Mouse (Mus musculus): ENCODE data around the gene Fam71d.

Gene Fam71d

DNA sequence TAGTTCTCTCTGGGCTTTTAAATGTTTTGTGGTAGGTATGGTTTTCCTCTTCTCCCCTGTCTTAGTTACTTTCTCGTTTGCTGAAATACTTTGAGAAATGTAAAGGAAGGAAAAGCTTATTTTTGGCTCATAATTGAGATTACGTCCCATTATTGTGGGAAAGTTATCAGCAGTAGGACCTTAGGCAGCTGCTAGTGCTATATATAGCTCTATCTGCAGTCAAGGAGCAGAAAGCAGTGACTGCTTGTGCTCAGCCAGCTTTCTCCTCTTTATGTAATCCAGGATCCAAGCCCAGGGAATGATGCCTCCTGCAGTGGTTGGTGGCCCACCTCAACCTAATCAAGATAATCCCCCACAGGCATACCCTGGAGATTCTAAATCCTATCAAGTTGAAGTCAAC is 81.9 kb downstream of the Fam71d start:
- DNase-seq (ENCODE audit: low spot score in 2 of 2): no peak

DNA sequence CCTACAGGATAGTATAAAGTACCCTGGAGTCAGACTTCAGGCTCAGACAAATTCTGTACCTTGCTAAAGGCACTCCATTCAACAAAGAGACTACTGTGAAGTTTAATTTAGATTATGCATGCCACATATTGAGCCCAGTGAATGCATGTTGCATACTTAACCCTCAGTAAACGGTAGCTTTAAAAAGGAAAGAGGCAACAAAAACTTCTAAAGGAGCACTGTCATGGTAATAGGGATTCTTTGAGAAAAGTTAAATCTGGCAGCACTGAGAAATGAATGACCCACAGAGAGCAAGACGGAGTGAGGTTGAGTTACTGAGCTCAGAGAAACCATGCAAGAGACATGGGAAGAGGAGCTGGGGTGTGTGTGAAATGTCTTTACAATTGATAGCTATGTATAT is 86.6 kb downstream of the Fam71d start:
- no peak for DNase-seq (ENCODE audit: low spot score in 2 of 2)

DNA sequence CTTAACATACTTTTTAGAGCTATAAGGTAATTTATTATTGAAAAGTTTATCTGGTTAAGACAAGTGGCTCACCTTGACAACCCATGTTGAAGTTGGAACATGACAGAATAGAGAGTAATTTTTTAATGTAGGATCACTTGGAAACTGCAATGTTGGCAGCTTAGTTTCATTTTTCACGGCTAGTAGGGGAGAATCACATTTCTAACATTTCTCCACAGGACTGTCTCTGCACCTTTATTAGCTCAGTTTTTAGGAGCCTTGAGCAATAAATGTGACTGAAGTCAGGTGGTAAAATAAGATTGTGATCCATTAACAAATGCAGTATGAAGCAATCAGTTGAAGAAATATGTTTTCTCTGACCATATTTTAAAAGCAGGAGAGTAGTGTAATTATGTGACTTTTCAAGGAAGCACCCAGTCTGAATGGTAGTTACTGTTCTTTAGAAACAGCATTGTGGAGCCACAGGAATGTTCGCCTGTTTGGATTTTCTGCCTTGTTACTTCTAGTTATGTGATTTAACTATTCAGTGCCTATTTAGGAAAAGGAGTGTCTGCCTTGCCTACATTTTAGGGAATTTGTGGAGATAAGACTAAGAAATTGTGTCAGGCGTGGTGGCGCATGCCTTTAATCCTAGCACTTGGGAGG is 87.2 kb downstream of the Fam71d start:
- no peak for DNase-seq (ENCODE audit: low spot score in 2 of 2)
